Mouse (Mus musculus): ENCODE data around the gene Sdk2. TPM values are rescaled to one million over a fixed set of nuclear protein-coding genes. Genes with fewer than 3 reads are reported as not detected.

Sdk2 gene
- polyA plus RNA-seq, 1 experiment from 2014 or later, result 2.2 TPM

- no peak overlapping the region for H3K4me3 ChIP-seq (replicated peaks; ENCODE audit: low read length)
- no peaks in the 10 kb centered on the region for H3K4me1 ChIP-seq (replicated peaks; ENCODE audit: control insufficient read depth, insufficient read depth, low read length)
- no peak overlapping the region for H3K27ac ChIP-seq (ENCODE audit: low read length)
- no peaks in the 10 kb centered on the region for H3K27me3 ChIP-seq (replicated peaks; ENCODE audit: control insufficient read depth, insufficient read depth, low read length)
- no peak for ATAC-seq
- no peaks in the 10 kb centered on the region for H3K9me3 ChIP-seq (ENCODE audit: control insufficient read depth, low read length)
- no peaks in the 10 kb centered on the region for H3K36me3 ChIP-seq (ENCODE audit: control insufficient read depth, insufficient read depth)
- H3K4me2 ChIP-seq (ENCODE audit: low read length), result no peak overlapping the region
- no peak overlapping the region for H3K9ac ChIP-seq (replicated peaks; ENCODE audit: low read depth, low read length)
- WGBS, result 27% methylated on average over 7 of the region's 7 CpGs
Observed at GRCm38 (mm10) chr11:113898671-113899070, 168.2 kb downstream of the Sdk2 start.

GRCm38 (mm10) chr11:113896006-113896405 is 170.8 kb downstream of the Sdk2 start:
- no peaks in the 10 kb centered on the region for H3K9me3 ChIP-seq (ENCODE audit: control insufficient read depth, low read length)
- no peaks in the 10 kb centered on the region for H3K36me3 ChIP-seq (ENCODE audit: control insufficient read depth, insufficient read depth)
- no peak overlapping the region for H3K4me3 ChIP-seq (replicated peaks; ENCODE audit: low read length)
- no peaks in the 10 kb centered on the region for H3K27me3 ChIP-seq (replicated peaks; ENCODE audit: control insufficient read depth, insufficient read depth, low read length)
- H3K4me1 ChIP-seq (replicated peaks; ENCODE audit: control insufficient read depth, insufficient read depth, low read length), result peaks cover 3% of the 10 kb centered on the region; the same call in 1 of the 2 replicates
- ATAC-seq, result no peak
- H3K9ac ChIP-seq (replicated peaks; ENCODE audit: low read depth, low read length), result no peak overlapping the region
- H3K27ac ChIP-seq (ENCODE audit: low read length), result no peak overlapping the region
- H3K4me2 ChIP-seq (ENCODE audit: low read length), result no peak overlapping the region
- 93% methylated on average over 5 of the region's 5 CpGs for WGBS

GRCm38 (mm10) chr11:113892924-113893323 is 173.9 kb downstream of the Sdk2 start:
- H3K9me3 ChIP-seq (ENCODE audit: control insufficient read depth, low read length), result no peaks in the 10 kb centered on the region
- WGBS, result 59% methylated on average over 6 of the region's 6 CpGs
- no peak for ATAC-seq
- no peaks in the 10 kb centered on the region for H3K27me3 ChIP-seq (replicated peaks; ENCODE audit: control insufficient read depth, insufficient read depth, low read length)
- peaks cover 3% of the 10 kb centered on the region; the same call in 1 of the 2 replicates for H3K4me1 ChIP-seq (replicated peaks; ENCODE audit: control insufficient read depth, insufficient read depth, low read length)
- H3K4me2 ChIP-seq (ENCODE audit: low read length), result no peak overlapping the region
- no peak overlapping the region for H3K4me3 ChIP-seq (replicated peaks; ENCODE audit: low read length)
- no peaks in the 10 kb centered on the region for H3K36me3 ChIP-seq (ENCODE audit: control insufficient read depth, insufficient read depth)
- H3K27ac ChIP-seq (ENCODE audit: low read length), result no peak overlapping the region
- H3K9ac ChIP-seq (replicated peaks; ENCODE audit: low read depth, low read length), result no peak overlapping the region

GRCm38 (mm10) chr11:113892067-113892466 is 174.8 kb downstream of the Sdk2 start:
- H3K4me3 ChIP-seq (replicated peaks; ENCODE audit: low read length), result no peak overlapping the region
- H3K27me3 ChIP-seq (replicated peaks; ENCODE audit: control insufficient read depth, insufficient read depth, low read length), result no peaks in the 10 kb centered on the region
- no peaks in the 10 kb centered on the region for H3K36me3 ChIP-seq (ENCODE audit: control insufficient read depth, insufficient read depth)
- H3K9me3 ChIP-seq (ENCODE audit: control insufficient read depth, low read length), result no peaks in the 10 kb centered on the region
- no peak for ATAC-seq
- no peak overlapping the region for H3K9ac ChIP-seq (replicated peaks; ENCODE audit: low read depth, low read length)
- no peak overlapping the region for H3K27ac ChIP-seq (ENCODE audit: low read length)
- WGBS, result 49% methylated on average over 6 of the region's 6 CpGs
- no peak overlapping the region for H3K4me2 ChIP-seq (ENCODE audit: low read length)
- peaks cover 3% of the 10 kb centered on the region; the same call in 1 of the 2 replicates for H3K4me1 ChIP-seq (replicated peaks; ENCODE audit: control insufficient read depth, insufficient read depth, low read length)

GRCm38 (mm10) chr11:113888156-113888750 is 178.6 kb downstream of the Sdk2 start:
- Histone ChIP-seq H3K36me3 (ENCODE audit: control insufficient read depth, insufficient read depth) (no peaks in the 10 kb centered on the region), H3K4me1 (replicated peaks; ENCODE audit: control insufficient read depth, insufficient read depth, low read length) (peaks cover 3% of the 10 kb centered on the region; the same call in 1 of the 2 replicates), H3K4me2 (ENCODE audit: low read length) (no peak overlapping the region), H3K4me3 (replicated peaks; ENCODE audit: low read length) (no peak overlapping the region), H3K27ac (ENCODE audit: low read length) (no peak overlapping the region), H3K27me3 (replicated peaks; ENCODE audit: control insufficient read depth, insufficient read depth, low read length) (no peaks in the 10 kb centered on the region), H3K9me3 (ENCODE audit: control insufficient read depth, low read length) (no peaks in the 10 kb centered on the region), H3K9ac (replicated peaks; ENCODE audit: low read depth, low read length) (no peak overlapping the region)
- no peak for ATAC-seq
- WGBS, result 78% methylated on average over 5 of the region's 5 CpGs

- no peak for ATAC-seq
- no peaks in the 10 kb centered on the region; the same call in 1 of the 2 replicates for H3K4me1 ChIP-seq (replicated peaks; ENCODE audit: control insufficient read depth, insufficient read depth, low read length)
- no peak overlapping the region for H3K4me3 ChIP-seq (replicated peaks; ENCODE audit: low read length)
- 56% methylated on average over 7 of the region's 7 CpGs for WGBS
- no peaks in the 10 kb centered on the region for H3K9me3 ChIP-seq (ENCODE audit: control insufficient read depth, low read length)
- H3K36me3 ChIP-seq (ENCODE audit: control insufficient read depth, insufficient read depth), result no peaks in the 10 kb centered on the region
- H3K27ac ChIP-seq (ENCODE audit: low read length), result no peak overlapping the region
- no peak overlapping the region for H3K9ac ChIP-seq (replicated peaks; ENCODE audit: low read depth, low read length)
- H3K4me2 ChIP-seq (ENCODE audit: low read length), result no peak overlapping the region
- H3K27me3 ChIP-seq (replicated peaks; ENCODE audit: control insufficient read depth, insufficient read depth, low read length), result no peaks in the 10 kb centered on the region
Observed at GRCm38 (mm10) chr11:113886299-113886698, 180.5 kb downstream of the Sdk2 start.

- no peak overlapping the region for H3K27ac ChIP-seq (ENCODE audit: low read length)
- no peak overlapping the region for H3K4me3 ChIP-seq (replicated peaks; ENCODE audit: low read length)
- H3K36me3 ChIP-seq (ENCODE audit: control insufficient read depth, insufficient read depth), result no peaks in the 10 kb centered on the region
- H3K4me2 ChIP-seq (ENCODE audit: low read length), result no peak overlapping the region
- no peaks in the 10 kb centered on the region; the same call in 1 of the 2 replicates for H3K4me1 ChIP-seq (replicated peaks; ENCODE audit: control insufficient read depth, insufficient read depth, low read length)
- H3K9ac ChIP-seq (replicated peaks; ENCODE audit: low read depth, low read length), result no peak overlapping the region
- no peaks in the 10 kb centered on the region for H3K9me3 ChIP-seq (ENCODE audit: control insufficient read depth, low read length)
- no peaks in the 10 kb centered on the region for H3K27me3 ChIP-seq (replicated peaks; ENCODE audit: control insufficient read depth, insufficient read depth, low read length)
- ATAC-seq, result no peak
- WGBS, result 74% methylated on average over 11 of the region's 11 CpGs
Observed at GRCm38 (mm10) chr11:113884962-113885361, 181.9 kb downstream of the Sdk2 start.

GRCm38 (mm10) chr11:113883031-113883430 is 183.8 kb downstream of the Sdk2 start:
- WGBS, result 64% methylated on average over 8 of the region's 8 CpGs
- Histone ChIP-seq H3K4me2 (ENCODE audit: low read length) (no peak overlapping the region), H3K27me3 (replicated peaks; ENCODE audit: control insufficient read depth, insufficient read depth, low read length) (no peaks in the 10 kb centered on the region), H3K9me3 (ENCODE audit: control insufficient read depth, low read length) (no peaks in the 10 kb centered on the region), H3K4me3 (replicated peaks; ENCODE audit: low read length) (no peak overlapping the region), H3K9ac (replicated peaks; ENCODE audit: low read depth, low read length) (no peak overlapping the region), H3K27ac (ENCODE audit: low read length) (no peak overlapping the region), H3K36me3 (ENCODE audit: control insufficient read depth, insufficient read depth) (no peaks in the 10 kb centered on the region), H3K4me1 (replicated peaks; ENCODE audit: control insufficient read depth, insufficient read depth, low read length) (no peaks in the 10 kb centered on the region; the same call in 1 of the 2 replicates)
- ATAC-seq, result no peak

- Histone ChIP-seq H3K27me3 (replicated peaks; ENCODE audit: control insufficient read depth, insufficient read depth, low read length) (no peaks in the 10 kb centered on the region), H3K4me1 (replicated peaks; ENCODE audit: control insufficient read depth, insufficient read depth, low read length) (no peaks in the 10 kb centered on the region; the same call in 1 of the 2 replicates), H3K9ac (replicated peaks; ENCODE audit: low read depth, low read length) (no peak overlapping the region), H3K27ac (ENCODE audit: low read length) (no peak overlapping the region), H3K36me3 (ENCODE audit: control insufficient read depth, insufficient read depth) (no peaks in the 10 kb centered on the region), H3K4me2 (ENCODE audit: low read length) (no peak overlapping the region), H3K4me3 (replicated peaks; ENCODE audit: low read length) (no peak overlapping the region), H3K9me3 (ENCODE audit: control insufficient read depth, low read length) (no peaks in the 10 kb centered on the region)
- no peak for ATAC-seq
- 73% methylated on average over 6 of the region's 6 CpGs for WGBS
Observed at GRCm38 (mm10) chr11:113881864-113882263, 185.0 kb downstream of the Sdk2 start.

- Histone ChIP-seq H3K27ac (ENCODE audit: low read length) (no peak overlapping the region), H3K36me3 (ENCODE audit: control insufficient read depth, insufficient read depth) (no peaks in the 10 kb centered on the region), H3K27me3 (replicated peaks; ENCODE audit: control insufficient read depth, insufficient read depth, low read length) (no peaks in the 10 kb centered on the region), H3K4me2 (ENCODE audit: low read length) (no peak overlapping the region), H3K4me3 (replicated peaks; ENCODE audit: low read length) (no peak overlapping the region), H3K9ac (replicated peaks; ENCODE audit: low read depth, low read length) (no peak overlapping the region), H3K9me3 (ENCODE audit: control insufficient read depth, low read length) (no peaks in the 10 kb centered on the region), H3K4me1 (replicated peaks; ENCODE audit: control insufficient read depth, insufficient read depth, low read length) (0 out of 2 replicates have a peak, but pooled peaks cover 2% of the 10 kb centered on the region)
- no peak for ATAC-seq
- 93% methylated on average over 8 of the region's 8 CpGs for whole genome bisulfite sequencing
Observed at GRCm38 (mm10) chr11:113867066-113867465, 199.8 kb downstream of the Sdk2 start.
